Mouse (Mus musculus) kidney, adult 18-20 months (tissue): Measurements from ENCODE around the gene Wdcp.
"Not testable (repeated sequence)": the region's sequence is repeated elsewhere in the genome, so short reads cannot be mapped to it uniquely, and the experiment has no call there.

Experiments used
- DNase-seq: peaks from one replicate; pipeline ENCODE4 v3.0.0; 2021

Gene Wdcp

DNA sequence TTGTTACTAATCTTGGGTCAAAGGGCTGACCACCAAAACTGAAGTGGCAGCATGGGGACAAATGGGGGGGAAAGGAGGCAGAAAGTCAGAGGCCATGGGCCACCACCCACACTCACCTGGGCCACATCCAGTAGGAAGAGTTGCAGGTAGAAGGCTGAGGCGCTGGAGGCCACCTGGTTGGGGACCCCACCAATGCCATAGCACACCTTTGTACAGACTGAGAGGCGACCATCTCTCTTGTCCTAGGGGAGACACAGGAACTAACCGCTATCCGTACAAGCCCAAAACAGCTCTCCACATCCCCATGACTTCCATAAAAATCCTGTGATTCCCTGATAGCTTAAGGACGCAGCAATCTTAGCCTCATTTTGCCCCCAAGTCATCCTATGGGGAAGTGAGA is 28.2 kb downstream of the Wdcp start:
- no peak for DNase-seq

GRCm38 (mm10) chr12:4872273-4872672 is 29.2 kb downstream of the Wdcp start:
- DNase-seq, result no peak

DNA sequence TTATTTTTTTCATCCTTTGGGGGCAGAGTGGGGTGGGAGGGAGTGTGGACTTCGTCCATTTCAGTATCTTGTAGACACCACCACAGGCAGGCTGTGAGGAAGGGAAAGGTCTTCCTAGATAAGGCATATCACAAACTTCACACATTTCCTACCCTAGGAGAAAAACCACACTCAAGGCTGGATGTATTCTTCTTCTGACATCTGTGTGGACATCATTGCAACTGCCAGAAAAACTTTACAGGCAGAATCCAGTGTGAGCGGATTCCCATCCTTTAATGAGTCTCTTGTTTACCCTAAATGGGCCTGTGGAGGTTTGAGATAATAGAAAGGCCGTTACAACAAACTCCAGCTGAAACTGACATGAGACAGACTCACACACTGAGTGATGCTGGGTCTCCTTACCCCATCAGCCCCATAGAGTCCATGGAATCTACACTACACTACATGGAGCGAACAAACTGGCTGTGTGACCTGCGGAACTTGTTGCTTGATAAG is 29.9 kb downstream of the Wdcp start:
- no peak for DNase-seq

DNA sequence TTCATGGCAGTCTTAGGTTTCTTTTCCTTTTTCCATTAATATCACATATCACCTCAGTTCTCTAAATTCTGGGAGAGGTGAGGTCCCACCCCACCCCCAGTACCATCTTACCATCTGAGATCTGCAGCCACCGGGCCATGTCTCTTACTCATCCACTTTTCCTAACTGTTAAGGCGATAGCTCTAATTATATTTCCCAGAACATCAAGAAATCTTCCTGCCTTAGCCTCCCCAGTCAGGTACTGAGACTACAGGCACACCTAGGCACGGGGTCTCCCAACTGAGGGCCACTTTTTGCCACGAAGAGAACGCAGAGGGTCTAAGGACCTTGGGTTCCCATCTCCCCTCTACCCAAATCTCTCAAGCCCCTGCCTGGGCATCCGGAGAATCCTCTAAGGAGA is 30.4 kb downstream of the Wdcp start:
- DNase-seq, result no peak

DNA sequence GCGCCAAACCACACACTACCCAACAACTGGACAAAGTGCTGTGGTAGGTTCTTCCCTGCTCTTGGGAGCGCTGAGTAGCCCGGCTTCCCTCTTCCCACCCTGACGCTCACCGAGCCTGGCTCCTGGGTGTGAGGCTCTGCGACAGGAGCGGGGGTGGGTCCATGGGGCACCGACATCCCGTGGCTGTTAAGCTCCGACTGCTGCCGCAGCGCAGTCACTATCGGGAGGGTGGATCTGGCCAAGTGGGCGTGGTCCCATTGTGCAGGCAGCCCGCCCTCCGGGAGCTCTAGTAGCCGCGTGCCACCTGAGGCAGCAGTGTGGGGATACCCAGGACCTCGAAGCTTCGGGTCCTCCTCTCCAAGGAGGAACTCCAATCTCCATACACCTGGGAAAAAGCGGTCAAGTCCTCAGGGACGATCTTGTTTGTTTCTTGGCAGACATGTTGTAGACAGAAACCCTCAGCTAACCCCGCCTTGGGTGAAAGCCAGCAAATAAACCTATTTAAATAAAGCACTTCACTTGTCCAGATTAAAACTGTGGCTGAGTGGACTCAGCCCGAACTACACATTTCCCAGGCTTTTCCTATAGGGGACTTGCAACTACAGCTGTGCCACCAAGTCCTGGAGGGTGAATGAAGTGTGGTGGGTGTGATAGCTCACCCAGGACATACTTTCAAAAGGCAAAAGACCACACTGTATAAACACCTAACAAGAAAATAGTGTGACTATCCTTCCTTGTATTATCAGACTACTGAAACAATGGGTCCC is 31.2 kb downstream of the Wdcp start, which contains the start of gene Mfsd2b:
TSS of gene Mfsd2b (minus strand) at position 199 of the 767 bp plus-strand sequence.
- peak; percentile 81 for DNase-seq

DNA sequence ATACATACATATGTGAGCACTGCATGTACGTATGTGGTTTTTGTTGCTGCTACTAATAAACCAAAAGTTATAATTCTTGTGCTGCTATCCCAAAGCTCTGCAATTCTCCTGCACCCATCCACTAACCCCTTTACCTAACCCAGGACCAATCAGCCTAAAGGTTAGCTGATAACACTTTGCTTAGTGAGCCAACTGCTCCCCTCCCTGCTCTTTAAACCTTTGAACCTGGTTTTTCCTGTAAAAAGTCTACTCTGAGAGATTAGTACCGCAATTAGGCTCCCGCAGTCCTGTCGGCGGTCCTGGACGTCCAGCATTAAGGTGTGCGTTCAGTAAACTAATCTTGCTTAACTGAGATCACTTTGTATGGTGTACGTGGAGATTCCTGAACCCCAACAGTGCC is 32.5 kb downstream of the Wdcp start:
- no peak for DNase-seq

- no peak for DNase-seq
Measured at GRCm38 (mm10) chr12:4878296-4878783, 35.2 kb downstream of the Wdcp start.

DNA sequence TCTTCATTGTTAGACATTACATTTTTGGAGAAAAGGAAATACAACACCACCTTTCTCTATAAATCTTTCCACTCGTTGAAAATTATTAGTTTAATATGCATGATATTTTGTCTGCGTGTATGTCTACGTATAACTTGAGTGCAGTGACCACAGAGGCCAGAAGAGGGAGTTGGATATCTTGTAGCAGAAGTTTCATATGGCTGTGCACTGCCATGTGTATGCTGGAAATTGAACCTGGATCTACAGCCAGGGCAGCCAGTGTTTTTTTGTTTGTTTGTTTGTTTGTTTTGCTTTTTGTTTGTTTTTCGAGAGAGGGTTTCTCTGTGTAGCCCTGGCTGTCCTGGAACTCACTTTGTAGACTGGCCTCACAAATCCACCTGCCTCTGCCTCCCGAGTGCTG is 35.9 kb downstream of the Wdcp start:
- DNase-seq, result peak; percentile 16

GRCm38 (mm10) chr12:4882086-4882485 is 39.0 kb downstream of the Wdcp start:
- DNase-seq, result no peak

DNA sequence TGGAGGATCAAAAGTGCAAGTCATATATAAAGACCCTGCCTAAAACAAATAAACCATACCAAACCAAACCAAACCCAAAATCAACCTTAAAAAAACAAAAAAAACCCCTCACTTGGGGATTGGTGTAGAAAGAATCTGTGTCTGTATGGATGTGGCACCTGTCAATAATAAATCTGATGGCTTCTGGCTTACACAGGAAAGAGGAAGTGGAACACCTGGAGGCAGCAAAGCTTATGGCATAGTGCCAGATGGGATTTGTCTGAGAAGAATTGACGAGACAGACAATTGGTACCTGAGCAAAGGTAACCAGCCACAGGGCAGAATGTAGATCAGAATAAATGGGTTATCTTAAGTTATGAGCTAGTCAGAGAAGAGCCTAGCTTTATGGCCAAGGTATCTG is 42.0 kb downstream of the Wdcp start:
- no peak for DNase-seq

- DNase-seq, result not testable (repeated sequence)
Measured at GRCm38 (mm10) chr12:4886581-4886980, 43.5 kb downstream of the Wdcp start.

DNA sequence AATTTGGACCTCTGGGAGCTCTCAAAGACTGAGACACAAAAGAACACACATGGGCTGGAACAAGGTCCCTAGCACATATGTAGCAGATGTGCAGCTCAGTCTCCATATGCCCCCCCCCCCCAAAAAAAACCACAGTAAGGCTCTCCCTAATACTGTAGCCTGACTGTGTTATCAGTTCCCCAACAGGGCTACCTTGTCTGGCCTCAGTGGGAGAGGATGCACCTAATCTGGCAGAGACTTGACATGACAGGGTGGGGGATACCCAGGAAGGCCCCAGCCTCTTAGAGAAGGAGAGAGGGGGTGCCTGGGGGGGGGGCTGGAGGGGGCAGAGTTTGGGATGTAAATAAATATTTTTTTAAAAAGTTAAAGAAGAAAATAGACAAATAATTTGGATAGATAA is 45.6 kb downstream of the Wdcp start:
- no peak for DNase-seq

DNA sequence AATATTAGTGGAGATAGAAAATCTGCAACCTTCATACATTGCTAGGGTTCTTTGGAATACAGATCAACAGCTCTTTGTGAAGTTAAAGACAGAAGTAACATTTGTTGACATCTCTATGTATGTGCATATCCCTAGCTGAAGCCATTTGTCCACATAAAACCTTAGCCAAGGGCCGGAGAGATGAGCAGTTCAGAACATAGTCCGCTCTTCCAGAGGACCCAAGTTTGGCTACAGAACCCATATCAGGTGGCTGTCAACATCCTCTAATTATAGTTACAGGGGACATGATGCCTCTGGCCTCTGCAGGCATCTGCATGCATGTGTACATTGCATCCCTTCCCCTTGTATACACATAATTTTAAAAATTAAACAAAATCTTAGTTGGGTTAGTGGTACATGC is 46.1 kb downstream of the Wdcp start:
- no peak for DNase-seq

- no peak for DNase-seq
Measured at GRCm38 (mm10) chr12:4889891-4890290, 46.8 kb downstream of the Wdcp start.

GRCm38 (mm10) chr12:4898024-4898423 is 54.9 kb downstream of the Wdcp start:
- DNase-seq, result no peak

DNA sequence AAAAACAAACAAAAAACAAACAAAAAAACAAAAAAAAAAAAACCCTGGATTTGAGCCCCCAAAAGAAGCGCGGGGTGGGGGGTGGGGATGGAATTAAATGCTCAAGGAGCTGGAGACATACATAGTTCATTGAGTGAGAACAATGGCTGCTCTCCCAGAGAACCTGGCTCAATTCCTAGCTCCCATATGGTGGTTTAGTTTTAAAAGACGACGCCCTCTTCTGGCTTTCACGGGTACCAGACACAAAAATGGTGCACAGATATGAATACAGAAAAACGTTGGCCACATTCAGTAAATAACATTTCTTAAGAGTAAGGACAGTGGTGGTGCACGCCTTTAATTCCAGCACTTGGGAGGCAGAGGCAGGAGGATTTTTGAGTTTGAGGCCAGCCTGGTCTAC is 62.8 kb downstream of the Wdcp start:
- no peak for DNase-seq

DNA sequence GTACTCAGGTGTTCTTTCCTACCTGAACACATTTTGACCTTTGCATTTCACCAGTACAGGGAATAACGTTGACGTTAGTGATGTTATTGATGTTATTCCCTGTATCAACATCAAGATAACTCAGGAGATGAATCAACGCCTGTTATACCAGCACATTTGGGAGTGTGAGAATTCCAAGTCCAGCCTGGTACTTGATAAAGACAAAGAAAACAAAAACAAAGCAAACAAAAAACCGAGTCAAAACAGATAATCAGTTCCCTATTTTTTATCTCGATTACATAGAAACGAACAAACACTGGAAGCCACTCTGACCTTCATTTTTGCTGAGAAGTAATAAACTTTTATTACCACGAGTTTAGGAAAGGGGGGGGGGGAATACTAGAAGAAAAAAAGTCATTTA is 63.4 kb downstream of the Wdcp start:
- DNase-seq, result no peak

DNA sequence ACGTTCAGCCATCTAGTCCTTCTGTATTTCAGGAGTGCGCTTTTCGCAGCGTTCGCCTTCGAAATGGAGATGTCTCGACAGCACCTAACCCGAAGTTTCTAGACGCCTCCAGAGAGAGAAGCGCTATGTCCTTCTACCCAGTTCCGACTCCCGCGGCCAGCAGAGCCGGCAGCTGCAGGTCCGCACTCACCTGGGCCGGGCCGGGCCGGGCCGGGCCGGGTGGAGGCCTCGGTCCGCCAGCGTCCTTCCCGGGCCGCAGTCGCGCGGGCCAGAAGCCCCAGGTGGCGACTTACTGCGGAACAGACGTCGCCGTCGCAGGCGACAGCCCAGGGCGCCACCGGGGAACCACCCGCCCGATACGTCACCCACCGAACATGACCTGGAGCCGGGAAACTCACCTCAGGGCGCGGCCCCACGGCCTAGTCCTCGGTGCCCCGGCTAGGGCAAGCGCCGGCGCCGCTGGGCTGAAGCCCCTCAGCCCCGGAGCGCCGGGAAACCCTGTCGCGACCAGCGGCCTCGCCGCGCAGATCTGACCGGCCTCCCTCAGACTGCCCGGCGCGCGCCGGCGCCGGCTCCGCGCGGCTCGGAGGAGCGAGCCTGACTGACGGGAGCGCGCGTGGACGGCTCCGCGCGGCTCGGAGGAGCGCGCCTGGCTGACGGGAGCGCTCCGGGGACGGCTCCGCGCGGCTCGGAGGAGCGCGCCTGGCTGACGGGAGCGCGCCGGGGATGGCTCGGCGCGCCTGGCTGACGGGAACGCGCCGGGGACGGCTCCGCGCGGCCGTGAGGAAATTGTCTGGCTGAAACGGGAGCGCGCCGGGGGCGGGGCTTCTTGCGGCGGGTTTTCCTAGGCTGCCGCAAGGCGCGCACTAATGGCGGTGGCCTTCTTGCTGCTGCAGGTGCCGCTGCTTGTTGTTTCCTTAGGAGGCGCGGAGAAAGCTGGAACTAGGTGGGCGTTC is 64.1 kb downstream of the Wdcp start, which contains the start of gene Ubxn2a:
TSS of gene Ubxn2a (minus strand) at position 755 of the 956 bp plus-strand sequence.
- DNase-seq, result peak; percentile 96

- no peak for DNase-seq
Measured at GRCm38 (mm10) chr12:4908391-4908790, 65.3 kb downstream of the Wdcp start.
